Mouse (Mus musculus): ENCODE measurements around the gene Olfr222.

Olfr222 gene

GRCm38 (mm10) chr11:59541324-59541723 is 34.7 kb downstream of the Olfr222 start, which contains the start of gene Nlrp3:
TSS of gene Nlrp3 (plus strand) at chr11:59541568.
- no peak for DNase-seq (ENCODE audit: low spot score)

GRCm38 (mm10) chr11:59540123-59540522 is 35.9 kb downstream of the Olfr222 start:
- no peak for DNase-seq (ENCODE audit: low spot score)

GRCm38 (mm10) chr11:59538387-59538786 is 37.6 kb downstream of the Olfr222 start:
- no peak for DNase-seq (ENCODE audit: low spot score)

GRCm38 (mm10) chr11:59537218-59538130 is 38.6 kb downstream of the Olfr222 start:
- peak; percentile 14 for DNase-seq (ENCODE audit: low spot score)

DNA sequence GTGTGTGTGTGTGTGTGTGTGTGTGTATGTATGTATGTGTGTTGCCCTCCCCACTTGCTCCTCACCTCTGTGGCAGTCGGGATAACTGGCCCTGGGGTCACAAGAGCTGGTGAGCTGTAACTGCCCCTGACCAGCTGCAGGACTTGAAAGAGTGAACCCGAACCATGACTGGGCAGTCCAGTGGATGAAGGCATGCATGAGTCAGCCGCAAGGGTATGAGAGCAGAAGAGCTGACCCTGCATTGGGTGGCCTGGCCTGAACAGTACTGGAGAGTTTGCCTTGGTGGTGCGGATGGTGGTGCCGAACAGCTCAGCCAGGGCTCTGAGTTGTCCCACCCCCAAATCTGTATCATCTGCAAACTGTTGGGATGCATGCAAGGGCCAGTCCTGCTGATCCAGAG is 44.5 kb downstream of the Olfr222 start:
- no peak for DNase-seq (ENCODE audit: low spot score)

GRCm38 (mm10) chr11:59530870-59531535 is 45.0 kb downstream of the Olfr222 start:
- no peak for DNase-seq (ENCODE audit: low spot score)

GRCm38 (mm10) chr11:59530221-59530620 is 45.8 kb downstream of the Olfr222 start:
- no peak for DNase-seq (ENCODE audit: low spot score)

DNA sequence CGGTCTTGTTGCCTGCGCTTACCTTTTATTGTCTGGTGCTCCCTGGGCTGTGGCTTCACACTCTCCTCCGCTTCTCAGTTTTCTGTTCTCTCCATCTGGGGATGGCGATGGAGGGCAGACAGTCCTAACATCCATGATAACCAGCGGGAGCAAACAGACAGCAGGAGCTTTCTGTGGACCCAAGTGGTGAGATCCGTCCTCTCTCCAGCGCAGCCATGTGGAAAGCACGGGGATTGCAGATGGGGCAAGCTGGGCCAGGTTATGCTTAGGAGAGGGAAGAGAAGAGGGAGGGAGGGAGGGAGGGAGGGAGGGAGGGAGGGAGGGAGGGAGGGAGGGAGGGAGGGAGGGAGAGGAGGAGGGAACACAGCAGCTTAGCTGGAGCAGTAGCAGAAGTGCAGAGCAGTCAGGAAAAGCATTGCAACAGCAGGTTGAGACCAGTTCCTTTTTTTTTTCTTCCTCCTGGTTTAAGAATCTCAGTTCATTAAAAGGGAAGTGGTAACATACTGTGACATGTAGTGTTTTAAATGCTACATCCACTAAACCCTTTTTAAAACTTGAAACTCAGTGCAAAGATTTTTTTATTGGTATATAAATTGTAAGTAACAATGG is 49.5 kb downstream of the Olfr222 start, which contains the start of gene Zkscan17:
Gene Zkscan17, minus strand, starts transcription at position 280 of the 609 bp plus-strand sequence.
- DNase-seq (ENCODE audit: low spot score): no peak

- DNase-seq (ENCODE audit: low spot score): peak; percentile 53
Measured at GRCm38 (mm10) chr11:59525237-59525636, 50.8 kb downstream of the Olfr222 start.

GRCm38 (mm10) chr11:59524150-59524549 is 51.9 kb downstream of the Olfr222 start:
- no peak for DNase-seq (ENCODE audit: low spot score)
